Mouse (Mus musculus): ENCODE measurements around the gene Dnase2b. TPM values are rescaled to one million over a fixed set of nuclear protein-coding genes. Genes with fewer than 3 reads are reported as not detected.

Gene Dnase2b
- total and polyA plus RNA-seq, 2 experiments from 2014 or later: not detected

DNA sequence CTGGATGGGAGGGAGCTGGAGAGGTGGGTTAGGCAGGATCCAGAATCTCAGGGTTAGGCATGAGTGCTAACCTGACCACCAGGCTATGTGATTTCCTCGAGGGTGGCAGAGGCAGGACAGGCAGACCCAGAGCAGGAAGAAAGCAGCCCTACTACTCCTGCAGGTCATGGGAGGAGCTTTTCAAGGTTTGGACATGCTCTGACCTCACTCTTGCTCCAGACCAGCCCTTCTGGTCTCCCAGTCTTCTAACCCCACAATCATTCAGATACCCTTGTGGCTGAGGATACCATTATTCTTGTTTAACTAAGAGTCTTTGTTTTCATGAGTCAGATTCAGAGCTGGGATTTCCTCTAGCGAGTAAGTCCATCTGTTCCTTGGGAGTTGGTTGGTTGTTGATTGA is 37.8 kb downstream of the Dnase2b start:
- H3K9ac ChIP-seq (replicated peaks; ENCODE audit: low read length): no peak overlapping the region
- DNase-seq (ENCODE audit: low spot score) (no peak), ATAC-seq (no peak)
- no peak for TF ChIP-seq CTCF (IDR thresholded peaks at IDR 0.05; ENCODE audit: low read depth)
- no peaks in the 10 kb centered on the region for H3K27me3 ChIP-seq (ENCODE audit: insufficient read depth, low read length)
- H3K36me3 ChIP-seq (ENCODE audit: insufficient read depth, low read length): no peaks in the 10 kb centered on the region
- H3K9me3 ChIP-seq (ENCODE audit: low read length): no peaks in the 10 kb centered on the region
- H3K27ac ChIP-seq: no peak overlapping the region
- H3K4me3 ChIP-seq (ENCODE audit: low read length): no peak overlapping the region
- H3K4me2 ChIP-seq (ENCODE audit: low read depth, low read length): no peak overlapping the region
- 70% methylated on average over 2 of the region's 2 CpGs for WGBS
- H3K4me1 ChIP-seq (ENCODE audit: insufficient read depth, low read length): no peaks in the 10 kb centered on the region

DNA sequence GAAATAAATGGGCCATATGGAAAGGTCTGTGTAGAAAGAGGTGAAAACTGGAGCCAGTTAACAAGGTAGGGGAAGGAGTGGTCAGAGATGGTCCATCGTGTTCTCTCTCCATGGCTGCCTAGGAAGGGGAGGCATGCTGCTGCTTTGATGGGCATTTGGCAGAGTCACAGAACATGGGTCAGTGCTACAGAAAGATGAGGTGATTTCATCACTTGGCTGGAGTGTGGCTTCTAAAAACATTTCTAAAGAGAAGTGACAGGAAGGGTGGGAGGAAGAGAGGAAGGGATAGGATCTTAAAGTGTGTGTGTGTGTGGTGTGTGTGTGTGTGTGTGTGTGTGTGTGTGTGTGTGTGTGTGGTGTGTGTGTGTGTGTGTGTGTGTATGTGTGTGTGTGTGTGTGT is 44.1 kb downstream of the Dnase2b start:
- Histone ChIP-seq H3K36me3 (ENCODE audit: insufficient read depth, low read length) (no peaks in the 10 kb centered on the region), H3K27ac (no peak overlapping the region), H3K4me2 (ENCODE audit: low read depth, low read length) (no peak overlapping the region), H3K4me3 (ENCODE audit: low read length) (no peak overlapping the region), H3K4me1 (ENCODE audit: insufficient read depth, low read length) (no peaks in the 10 kb centered on the region), H3K9ac (replicated peaks; ENCODE audit: low read length) (no peak overlapping the region), H3K9me3 (ENCODE audit: low read length) (no peaks in the 10 kb centered on the region), H3K27me3 (ENCODE audit: insufficient read depth, low read length) (no peaks in the 10 kb centered on the region)
- ATAC-seq: no peak
- no peak for TF ChIP-seq CTCF (IDR thresholded peaks at IDR 0.05; ENCODE audit: low read depth)
- WGBS: 53% methylated on average over 1 of the region's 1 CpGs
- no peak for DNase-seq (ENCODE audit: low spot score)

DNA sequence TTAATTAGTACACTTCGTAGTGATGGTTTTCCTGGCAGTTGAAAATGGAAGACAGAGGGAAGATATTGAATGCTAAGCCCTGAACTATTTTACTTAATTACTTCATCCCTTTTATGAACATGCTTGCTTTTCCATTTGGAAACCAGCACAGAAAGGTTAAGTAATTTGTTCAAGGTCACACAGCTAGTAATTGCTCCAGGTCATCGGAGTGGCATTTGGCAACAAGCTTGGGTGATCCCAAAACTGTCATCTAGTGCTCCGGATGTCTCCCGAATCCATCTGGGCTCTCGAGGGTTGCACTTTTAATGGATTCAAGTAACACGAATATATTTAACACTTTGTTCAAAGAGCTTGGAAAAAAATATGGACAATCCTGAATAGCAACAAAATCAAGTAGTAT is 44.5 kb downstream of the Dnase2b start:
- Histone ChIP-seq H3K27ac (no peak overlapping the region), H3K4me2 (ENCODE audit: low read depth, low read length) (no peak overlapping the region), H3K9ac (replicated peaks; ENCODE audit: low read length) (no peak overlapping the region), H3K4me1 (ENCODE audit: insufficient read depth, low read length) (no peaks in the 10 kb centered on the region), H3K36me3 (ENCODE audit: insufficient read depth, low read length) (no peaks in the 10 kb centered on the region), H3K9me3 (ENCODE audit: low read length) (no peaks in the 10 kb centered on the region), H3K27me3 (ENCODE audit: insufficient read depth, low read length) (no peaks in the 10 kb centered on the region), H3K4me3 (ENCODE audit: low read length) (no peak overlapping the region)
- whole genome bisulfite sequencing: 74% methylated on average over 6 of the region's 6 CpGs
- no peak for ATAC-seq
- no peak for TF ChIP-seq CTCF (IDR thresholded peaks at IDR 0.05; ENCODE audit: low read depth)
- DNase-seq (ENCODE audit: low spot score): no peak

DNA sequence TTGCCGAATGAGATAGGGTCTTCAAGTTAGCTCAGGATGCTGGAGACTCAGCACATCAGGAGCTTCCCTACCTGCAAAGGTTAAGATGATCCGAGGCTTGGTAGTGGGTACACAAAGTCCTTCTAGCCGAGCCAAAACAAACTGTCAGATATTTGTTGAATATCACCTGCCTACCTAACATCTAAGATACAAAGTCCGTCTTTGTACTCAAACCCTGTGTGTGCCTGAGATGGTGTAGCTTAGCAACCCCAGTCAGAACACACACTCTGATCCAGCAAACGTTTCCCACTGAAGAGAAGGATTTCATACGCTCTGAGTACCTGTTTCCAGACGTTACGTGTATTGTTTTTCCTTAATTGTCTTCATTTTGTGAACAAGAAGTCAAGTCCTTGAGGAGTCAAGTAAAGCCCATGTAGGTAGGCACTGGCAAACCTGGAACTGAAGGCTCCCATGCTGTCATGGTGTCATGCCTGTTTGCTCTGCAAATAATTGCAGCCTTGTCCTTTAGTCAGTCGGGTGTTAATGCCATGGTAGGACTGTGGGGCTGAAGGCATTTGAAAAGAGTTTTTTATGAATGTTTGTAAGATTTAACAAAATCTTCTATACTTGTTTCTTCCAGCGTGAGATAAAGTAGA is 45.1 kb downstream of the Dnase2b start, which contains the start of gene Uox:
Gene Uox (plus strand): TSS at position 279 of the 635 bp plus-strand sequence.
- Histone ChIP-seq H3K4me2 (ENCODE audit: low read depth, low read length) (no peak within 1 kb of the TSS), H3K27ac (no peak within 1 kb of the TSS), H3K9me3 (ENCODE audit: low read length) (no peaks in the 10 kb centered on the region), H3K4me3 (ENCODE audit: low read length) (no peak within 1 kb of the TSS), H3K27me3 (ENCODE audit: insufficient read depth, low read length) (no peaks in the 10 kb centered on the region), H3K4me1 (ENCODE audit: insufficient read depth, low read length) (no peaks in the 10 kb centered on the region), H3K9ac (replicated peaks; ENCODE audit: low read length) (no peak within 1 kb of the TSS), H3K36me3 (ENCODE audit: insufficient read depth, low read length) (no peaks in the 10 kb centered on the region)
- no peak for ATAC-seq
- TF ChIP-seq CTCF (IDR thresholded peaks at IDR 0.05; ENCODE audit: low read depth): no peak
- no peak for DNase-seq (ENCODE audit: low spot score)
- 82% methylated on average over 10 of the region's 10 CpGs for WGBS

DNA sequence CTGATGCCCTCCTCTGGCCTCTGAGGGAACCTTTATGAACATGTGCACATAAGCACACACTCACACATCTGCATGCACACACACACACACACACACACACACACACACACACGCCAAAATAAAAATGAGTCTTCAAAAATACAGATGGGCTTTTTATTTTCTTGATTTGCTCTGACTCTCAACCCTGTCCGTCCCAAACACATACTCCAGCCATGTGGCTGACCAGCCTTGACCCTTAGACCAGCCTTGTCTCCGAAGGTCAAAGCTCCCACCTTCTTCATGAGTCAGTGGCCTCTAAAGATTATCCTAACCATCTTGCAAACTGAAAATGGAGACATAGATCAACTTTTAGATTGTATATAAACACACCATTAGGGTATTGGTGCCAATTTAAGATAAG is 45.8 kb downstream of the Dnase2b start:
- Histone ChIP-seq H3K9me3 (ENCODE audit: low read length) (no peaks in the 10 kb centered on the region), H3K4me3 (ENCODE audit: low read length) (no peak overlapping the region), H3K27ac (no peak overlapping the region), H3K4me1 (ENCODE audit: insufficient read depth, low read length) (no peaks in the 10 kb centered on the region), H3K4me2 (ENCODE audit: low read depth, low read length) (no peak overlapping the region), H3K36me3 (ENCODE audit: insufficient read depth, low read length) (no peaks in the 10 kb centered on the region), H3K27me3 (ENCODE audit: insufficient read depth, low read length) (no peaks in the 10 kb centered on the region), H3K9ac (replicated peaks; ENCODE audit: low read length) (no peak overlapping the region)
- TF ChIP-seq CTCF (IDR thresholded peaks at IDR 0.05; ENCODE audit: low read depth): no peak
- DNase-seq (ENCODE audit: low spot score) (no peak), ATAC-seq (no peak)
- 91% methylated on average over 3 of the region's 3 CpGs for WGBS

DNA sequence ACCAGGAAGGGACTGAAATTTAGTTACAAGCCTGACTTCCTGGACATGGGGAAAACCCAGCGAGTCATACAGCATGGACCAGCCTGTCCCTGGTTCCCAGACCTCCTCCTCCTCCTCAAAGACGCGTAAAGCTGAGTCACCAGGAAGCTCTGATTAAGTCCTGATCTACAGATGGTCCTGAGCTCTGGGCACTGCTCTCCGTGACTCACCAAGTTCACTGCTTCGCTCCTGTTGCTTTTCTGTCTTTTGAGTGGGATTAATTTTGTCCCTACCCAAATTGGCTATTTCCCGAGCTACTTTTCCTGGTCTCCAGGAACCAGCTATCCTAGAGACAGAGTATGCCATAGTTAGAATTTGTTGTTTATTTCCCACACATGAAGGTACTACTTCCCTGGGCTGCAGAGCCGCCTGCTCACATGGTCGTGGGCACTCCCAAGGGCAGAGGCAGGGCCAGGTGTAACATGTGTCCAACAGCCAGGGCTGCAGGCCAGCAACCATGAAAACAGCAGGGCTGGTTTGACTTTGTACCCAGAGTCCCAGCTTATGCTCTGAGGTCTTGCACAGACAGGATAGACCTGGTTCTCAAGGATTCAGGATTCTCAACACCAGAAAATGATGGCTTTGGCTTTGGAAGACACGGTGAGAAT is 47.4 kb downstream of the Dnase2b start:
- H3K4me1 ChIP-seq (ENCODE audit: insufficient read depth, low read length): no peaks in the 10 kb centered on the region
- no peak overlapping the region for H3K4me2 ChIP-seq (ENCODE audit: low read depth, low read length)
- no peak for ATAC-seq
- no peak overlapping the region for H3K9ac ChIP-seq (replicated peaks; ENCODE audit: low read length)
- WGBS: 81% methylated on average over 9 of the region's 9 CpGs
- H3K4me3 ChIP-seq (ENCODE audit: low read length): no peak overlapping the region
- no peaks in the 10 kb centered on the region for H3K36me3 ChIP-seq (ENCODE audit: insufficient read depth, low read length)
- DNase-seq (ENCODE audit: low spot score): no peak
- H3K27me3 ChIP-seq (ENCODE audit: insufficient read depth, low read length): no peaks in the 10 kb centered on the region
- no peak for TF ChIP-seq CTCF (IDR thresholded peaks at IDR 0.05; ENCODE audit: low read depth)
- no peaks in the 10 kb centered on the region for H3K9me3 ChIP-seq (ENCODE audit: low read length)
- no peak overlapping the region for H3K27ac ChIP-seq

DNA sequence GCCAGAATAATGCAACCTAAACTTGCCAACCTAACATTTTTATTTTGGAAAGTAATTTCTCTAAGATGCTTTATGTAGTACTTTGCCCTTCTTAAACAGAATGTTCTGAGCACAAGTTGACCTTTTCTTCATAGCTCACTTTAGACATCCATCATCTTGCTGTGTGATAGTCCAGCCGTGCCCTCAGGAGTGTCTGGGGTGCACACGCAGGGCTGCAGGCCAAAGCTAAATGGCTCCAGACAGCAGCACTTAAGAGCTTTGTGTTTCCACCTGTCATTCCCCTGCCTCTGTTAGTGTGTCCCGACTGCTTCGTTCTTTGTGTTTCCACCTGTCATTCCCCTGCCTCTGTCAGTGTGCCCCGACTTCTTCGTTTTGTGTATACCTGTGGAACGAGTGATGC is 48.0 kb downstream of the Dnase2b start:
- WGBS: 76% methylated on average over 7 of the region's 7 CpGs
- Histone ChIP-seq H3K27ac (no peak overlapping the region), H3K9me3 (ENCODE audit: low read length) (no peaks in the 10 kb centered on the region), H3K4me2 (ENCODE audit: low read depth, low read length) (no peak overlapping the region), H3K4me3 (ENCODE audit: low read length) (no peak overlapping the region), H3K36me3 (ENCODE audit: insufficient read depth, low read length) (no peaks in the 10 kb centered on the region), H3K9ac (replicated peaks; ENCODE audit: low read length) (no peak overlapping the region), H3K4me1 (ENCODE audit: insufficient read depth, low read length) (no peaks in the 10 kb centered on the region), H3K27me3 (ENCODE audit: insufficient read depth, low read length) (no peaks in the 10 kb centered on the region)
- no peak for TF ChIP-seq CTCF (IDR thresholded peaks at IDR 0.05; ENCODE audit: low read depth)
- ATAC-seq (no peak), DNase-seq (ENCODE audit: low spot score) (no peak)

Data from hindbrain, postnatal 0 days (tissue).